Mouse (Mus musculus) lung, postnatal 0 days (tissue): ENCODE data around the gene 4930452B06Rik. TPM values are rescaled to one million over a fixed set of nuclear protein-coding genes. Genes with fewer than 3 reads are reported as not detected.

ENCODE experiments used
- ATAC-seq: fragments of 200-750 bp; cut with Nextera tagmentation; 2 replicates; pipeline ENCODE4 v1.8.0; 2017; ENCODE audit warnings: moderate library complexity
- DNase-seq: peaks from one replicate; pipeline ENCODE4 v3.0.0-alpha.2; 2016; ENCODE audit warnings: low spot score
- H3K27ac ChIP-seq: fragments of 300-500 bp; sonication (generic); 2 replicates; pipeline ENCODE4 v1.5.1; 2014; ENCODE audit warnings: antibody characterized with exemption, mild to moderate bottlenecking, low read length, mixed read lengths
- H3K27me3 ChIP-seq: fragments of 300-500 bp; sonication (generic); replicated peaks from 2 replicates; pipeline ENCODE4 v1.6.1; 2014; ENCODE audit warnings: low read length, mixed read lengths; ENCODE audit not compliant: insufficient read depth
- H3K36me3 ChIP-seq: fragments of 300-500 bp; sonication (generic); 2 replicates; pipeline ENCODE4 v1.6.1; 2014; ENCODE audit warnings: low read length, mixed read lengths; ENCODE audit not compliant: insufficient read depth
- H3K4me1 ChIP-seq: fragments of 300-500 bp; sonication (generic); 2 replicates; pipeline ENCODE4 v1.6.1; 2014; ENCODE audit warnings: antibody characterized with exemption, low read depth, low read length, mixed read lengths; ENCODE audit not compliant: insufficient read depth
- H3K4me2 ChIP-seq: fragments of 300-500 bp; sonication (generic); replicated peaks from 2 replicates; pipeline ENCODE4 v1.6.1; 2014; ENCODE audit warnings: low read depth, mild to moderate bottlenecking, low read length, moderate library complexity, mixed read lengths
- H3K4me3 ChIP-seq: fragments of 300-500 bp; sonication (generic); 2 replicates; pipeline ENCODE4 v1.5.1; 2014; ENCODE audit warnings: low read depth, low read length
- H3K9ac ChIP-seq: fragments of 300-500 bp; sonication (generic); replicated peaks from 2 replicates; pipeline ENCODE4 v1.6.1; 2014; ENCODE audit warnings: low read depth, mild to moderate bottlenecking
- H3K9me3 ChIP-seq: fragments of 300-500 bp; sonication (generic); 2 replicates; pipeline ENCODE4 v1.6.1; 2016; ENCODE audit warnings: low read length, mixed read lengths
- CTCF ChIP-seq: IDR thresholded peaks from 2 replicates; pipeline ENCODE4 v1.5.1; 2016; ENCODE audit warnings: antibody characterized with exemption, mild to moderate bottlenecking
- EP300 ChIP-seq: IDR thresholded peaks from 2 replicates; pipeline ENCODE4 v1.6.1; 2016; ENCODE audit warnings: antibody characterized with exemption, mild to moderate bottlenecking, control low read depth
- WGBS: fragments of 180-500 bp; shearing (Covaris S2); extraction: QIAGEN DNeasy Blood & Tissue Kit; methylation state at CpG from one replicate; pipeline ENCODE4 v1.1.7; 2014; 5-methylcytosine and 5-hydroxymethylcytosine counted together
- polyA plus RNA-seq: library from polyadenylated mRNA; unstranded; fragments of >200 nt; fragmentation: Nextera tagmentation; extraction: Ambion mirVana; gene quantifications from 2 replicates; pipeline ENCODE4 v1.2.1, GENCODE M21; 2015

The 4930452B06Rik gene
- polyA plus RNA-seq, 1 experiment from 2014 or later, result 2.9 TPM

DNA sequence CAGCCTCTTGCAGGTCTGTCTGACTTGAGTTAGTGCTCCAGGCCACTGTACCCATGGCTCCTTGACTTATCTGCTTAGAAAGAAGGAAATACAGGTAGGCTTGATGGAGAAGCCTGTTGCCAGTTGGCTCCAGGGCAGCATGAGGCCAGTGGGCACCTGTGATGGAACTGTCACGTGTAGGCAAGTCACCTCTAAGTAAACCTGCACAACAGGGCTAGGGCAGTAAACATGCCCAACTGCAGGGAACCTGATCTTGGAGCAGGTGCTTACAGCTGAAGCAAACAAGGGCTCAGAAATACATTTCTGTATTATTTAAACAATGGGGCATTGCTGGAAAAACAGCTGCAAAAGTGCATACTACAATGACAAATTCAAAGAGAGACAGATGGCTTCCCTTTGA is 171.8 kb downstream of the 4930452B06Rik start:
- Histone ChIP-seq H3K9me3 (no peaks in the 10 kb centered on the region), H3K9ac (no peak overlapping the region), H3K4me2 (no peak overlapping the region), H3K4me1 (no peaks in the 10 kb centered on the region), H3K36me3 (no peaks in the 10 kb centered on the region), H3K4me3 (no peak overlapping the region), H3K27ac (no peak overlapping the region), H3K27me3 (no peaks in the 10 kb centered on the region)
- ATAC-seq (no peak), DNase-seq (no peak)
- 79% methylated on average over 1 of the region's 1 CpGs for WGBS
- TF ChIP-seq CTCF (no peak), EP300 (no peak)

DNA sequence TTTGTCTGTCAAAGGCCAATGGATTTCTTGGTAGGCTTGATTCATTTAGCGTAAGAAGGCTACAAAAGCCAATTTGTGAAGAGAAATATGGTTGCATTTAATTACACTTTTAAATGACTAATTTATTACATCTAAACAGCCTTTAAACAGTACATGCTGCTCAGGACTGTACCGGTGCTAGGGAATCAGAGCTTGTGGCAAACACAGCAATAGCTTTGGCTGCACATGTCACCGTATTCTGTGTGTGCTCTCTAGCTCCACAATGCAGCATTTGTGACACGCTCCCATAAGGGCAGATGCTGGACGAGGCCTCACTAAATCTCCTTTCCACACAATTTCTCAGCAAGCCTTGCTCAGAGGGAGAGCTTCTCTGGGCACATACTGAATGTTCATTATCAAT is 187.9 kb downstream of the 4930452B06Rik start:
- 89% methylated on average over 5 of the region's 5 CpGs for WGBS
- DNase-seq, result no peak
- TF ChIP-seq CTCF, result no peak
- TF ChIP-seq EP300, result no peak
- Histone ChIP-seq H3K4me1 (no peaks in the 10 kb centered on the region), H3K9me3 (no peaks in the 10 kb centered on the region), H3K4me3 (no peak overlapping the region), H3K9ac (no peak overlapping the region), H3K27me3 (no peaks in the 10 kb centered on the region), H3K27ac (no peak overlapping the region), H3K4me2 (no peak overlapping the region), H3K36me3 (no peaks in the 10 kb centered on the region)
- no peak for ATAC-seq

DNA sequence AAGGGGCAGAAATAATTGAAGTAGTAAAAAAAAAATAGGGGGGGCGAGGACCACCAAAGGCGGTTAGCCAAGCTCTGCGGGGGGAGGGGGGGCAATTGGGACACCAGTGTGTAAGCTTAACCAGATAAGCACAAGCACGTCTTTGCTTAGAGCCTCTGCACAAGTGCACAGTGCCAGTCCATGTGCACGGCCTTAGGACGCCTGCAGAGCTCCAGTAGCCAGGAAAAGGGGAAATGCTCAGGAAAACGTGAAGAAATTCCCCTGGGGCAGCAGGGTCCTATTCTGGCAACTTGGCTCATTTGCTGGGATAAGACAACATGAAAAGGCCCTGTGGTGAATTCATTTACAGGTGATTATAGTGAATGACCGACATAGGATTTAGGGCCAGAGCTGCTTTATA is 188.7 kb downstream of the 4930452B06Rik start:
- no peak overlapping the region for H3K9ac ChIP-seq
- no peak for TF ChIP-seq EP300
- no peak for TF ChIP-seq CTCF
- ATAC-seq, result no peak
- H3K4me1 ChIP-seq, result no peaks in the 10 kb centered on the region
- H3K36me3 ChIP-seq, result no peaks in the 10 kb centered on the region
- 84% methylated on average over 8 of the region's 8 CpGs for WGBS
- no peaks in the 10 kb centered on the region for H3K27me3 ChIP-seq
- H3K9me3 ChIP-seq, result no peaks in the 10 kb centered on the region
- no peak overlapping the region for H3K4me3 ChIP-seq
- DNase-seq, result no peak
- H3K27ac ChIP-seq, result no peak overlapping the region
- no peak overlapping the region for H3K4me2 ChIP-seq

DNA sequence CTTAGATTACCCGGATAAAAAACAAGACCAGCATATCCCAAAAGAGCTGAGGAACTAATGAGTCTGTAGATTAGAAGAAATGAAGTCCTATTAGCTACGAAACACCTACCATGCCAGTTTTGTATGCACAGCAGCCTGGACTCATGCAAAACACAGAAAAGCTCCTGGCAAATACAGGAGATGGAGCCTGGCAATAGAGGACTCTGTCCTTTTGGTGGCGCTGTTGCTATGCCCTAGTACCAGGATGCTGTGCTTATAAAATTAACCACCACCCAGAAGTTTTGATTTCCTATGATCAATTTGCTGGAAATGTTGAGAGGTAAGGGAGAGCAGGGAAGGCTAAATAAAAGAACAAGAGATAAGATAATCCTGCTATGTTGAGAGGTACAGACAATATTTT is 189.4 kb downstream of the 4930452B06Rik start:
- DNase-seq (no peak), ATAC-seq (no peak)
- TF ChIP-seq CTCF, result peak; percentile 61
- TF ChIP-seq EP300, result no peak
- no peaks in the 10 kb centered on the region for H3K4me1 ChIP-seq
- 70% methylated on average over 3 of the region's 3 CpGs for WGBS
- no peaks in the 10 kb centered on the region for H3K9me3 ChIP-seq
- no peak overlapping the region for H3K9ac ChIP-seq
- no peak overlapping the region for H3K27ac ChIP-seq
- no peaks in the 10 kb centered on the region for H3K36me3 ChIP-seq
- H3K27me3 ChIP-seq, result no peaks in the 10 kb centered on the region
- H3K4me3 ChIP-seq, result no peak overlapping the region
- no peak overlapping the region for H3K4me2 ChIP-seq

DNA sequence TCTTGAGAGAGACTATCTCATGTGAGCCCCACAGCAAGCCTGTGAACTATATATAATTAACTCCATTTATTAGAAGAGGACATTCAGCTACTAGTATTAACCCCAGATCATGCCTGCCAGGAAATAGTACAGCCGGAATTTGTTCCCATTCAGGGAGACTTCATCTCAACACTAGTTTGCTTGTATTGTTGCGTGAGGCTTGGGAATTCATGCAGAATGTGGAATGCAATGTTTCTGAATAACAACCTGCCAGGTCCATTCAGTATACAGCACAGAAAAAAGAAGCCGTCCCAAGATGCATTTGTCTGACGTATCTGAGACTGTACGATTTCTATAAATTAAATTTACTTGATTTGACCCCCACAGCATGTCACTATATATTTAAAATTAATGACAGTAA is 190.2 kb downstream of the 4930452B06Rik start:
- Histone ChIP-seq H3K27me3 (no peaks in the 10 kb centered on the region), H3K27ac (no peak overlapping the region), H3K9me3 (no peaks in the 10 kb centered on the region), H3K9ac (no peak overlapping the region), H3K36me3 (no peaks in the 10 kb centered on the region), H3K4me1 (no peaks in the 10 kb centered on the region), H3K4me3 (no peak overlapping the region), H3K4me2 (no peak overlapping the region)
- TF ChIP-seq EP300 (no peak), CTCF (no peak)
- WGBS, result 85% methylated on average over 5 of the region's 5 CpGs
- DNase-seq (no peak), ATAC-seq (no peak)

DNA sequence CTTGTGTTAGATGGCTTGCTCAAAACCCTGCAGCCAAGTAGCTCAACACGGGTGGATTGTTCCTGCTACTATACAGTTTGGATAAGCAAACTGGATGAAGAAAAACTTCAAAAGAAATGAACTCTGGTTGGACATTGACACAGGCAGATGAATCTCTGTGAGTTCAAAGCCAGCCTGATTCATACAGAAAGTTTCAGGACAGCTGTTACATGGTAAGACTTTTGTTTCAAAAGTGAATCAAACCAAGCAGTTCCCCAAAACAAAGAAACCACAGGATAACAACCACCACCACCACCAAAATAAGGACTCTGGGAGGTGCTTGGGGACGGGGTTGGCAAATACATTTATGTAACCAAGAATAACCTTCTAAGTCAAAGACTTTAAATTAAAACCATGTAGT is 193.2 kb downstream of the 4930452B06Rik start:
- H3K4me1 ChIP-seq, result no peaks in the 10 kb centered on the region

More for the DNA sequence above, 193.2 kb downstream of the 4930452B06Rik start:
- 77% methylated on average over 2 of the region's 2 CpGs for WGBS
- no peak overlapping the region for H3K9ac ChIP-seq
- no peak for DNase-seq
- H3K4me2 ChIP-seq, result no peak overlapping the region
- no peaks in the 10 kb centered on the region for H3K36me3 ChIP-seq
- TF ChIP-seq CTCF (no peak), EP300 (no peak)
- H3K9me3 ChIP-seq, result no peaks in the 10 kb centered on the region
- H3K27ac ChIP-seq, result no peak overlapping the region
- H3K27me3 ChIP-seq, result no peaks in the 10 kb centered on the region
- no peak overlapping the region for H3K4me3 ChIP-seq
- ATAC-seq, result no peak
